Mouse (Mus musculus) limb, embryonic 12.5 days (tissue): Measurements from ENCODE around the gene Dis3l. TPM values are rescaled to one million over a fixed set of nuclear protein-coding genes. Genes with fewer than 3 reads are reported as not detected.

Experiments
- ATAC-seq: fragments of 200-750 bp; cut with Nextera tagmentation; 2 replicates; pipeline ENCODE4 v1.8.0; 2017; ENCODE audit warnings: low read depth, moderate TSS enrichment; ENCODE audit not compliant: insufficient number of reproducible peaks, insufficient read depth, low FRiP score, low TSS enrichment
- H3K27ac ChIP-seq: fragments of 300-500 bp; sonication (generic); 2 replicates; pipeline ENCODE4 v1.5.1; 2016; ENCODE audit warnings: mild to moderate bottlenecking, moderate library complexity
- H3K27me3 ChIP-seq: fragments of 300-500 bp; sonication (generic); 2 replicates; pipeline ENCODE4 v1.6.1; 2016; ENCODE audit warnings: mild to moderate bottlenecking, moderate library complexity
- H3K36me3 ChIP-seq: fragments of 300-500 bp; sonication (generic); 2 replicates; pipeline ENCODE4 v1.6.1; 2016; ENCODE audit warnings: mild to moderate bottlenecking, moderate library complexity
- H3K4me1 ChIP-seq: fragments of 300-500 bp; sonication (generic); replicated peaks from 2 replicates; pipeline ENCODE4 v1.6.1; 2016
- H3K4me2 ChIP-seq: fragments of 300-500 bp; sonication (generic); 2 replicates; pipeline ENCODE4 v1.6.1; 2016; ENCODE audit warnings: mild to moderate bottlenecking, moderate library complexity
- H3K4me3 ChIP-seq: fragments of 300-500 bp; sonication (generic); replicated peaks from 2 replicates; pipeline ENCODE4 v1.5.1; 2016; ENCODE audit warnings: mild to moderate bottlenecking
- H3K9ac ChIP-seq: fragments of 300-500 bp; sonication (generic); replicated peaks from 2 replicates; pipeline ENCODE4 v1.6.1; 2016; ENCODE audit warnings: mild to moderate bottlenecking, moderate library complexity
- H3K9me3 ChIP-seq: fragments of 300-500 bp; sonication (generic); 2 replicates; pipeline ENCODE4 v1.6.1; 2016; ENCODE audit warnings: mild to moderate bottlenecking, moderate library complexity
- WGBS: fragments of 180-500 bp; shearing (Covaris S2); methylation state at CpG from one replicate; pipeline ENCODE4 v1.1.7; 2016; 5-methylcytosine and 5-hydroxymethylcytosine counted together
- polyA plus RNA-seq: library from polyadenylated mRNA; unstranded; fragments of >200 nt; fragmentation: Nextera tagmentation; extraction: Ambion mirVana; gene quantifications from 2 replicates; pipeline ENCODE4 v1.2.1, GENCODE M21; 2016

The Dis3l gene
- 22.3 and 22.5 TPM in 2 replicates for polyA plus RNA-seq

- Histone ChIP-seq H3K4me3 (peak within 1 kb of the TSS; percentile 74), H3K9ac (peak within 1 kb of the TSS; percentile 99), H3K4me1 (peaks cover 19% of the 10 kb centered on the region), H3K4me2 (peak within 1 kb of the TSS; percentile 71), H3K36me3 (peaks cover 8% of the 10 kb centered on the region), H3K9me3 (no peaks in the 10 kb centered on the region), H3K27ac (peak within 1 kb of the TSS; percentile 100), H3K27me3 (no peaks in the 10 kb centered on the region)
- no peak for ATAC-seq
- WGBS: 14% methylated on average over 16 of the region's 16 CpGs
Measured at GRCm38 (mm10) chr9:64341254-64341566, at the start of gene Dis3l. TSS of gene Dis3l (minus strand) at chr9:64341288.

- H3K27me3 ChIP-seq: peaks cover 66% of the 10 kb centered on the region
- no peak for ATAC-seq
- H3K4me2 ChIP-seq: no peak overlapping the region
- H3K27ac ChIP-seq: no peak overlapping the region
- H3K36me3 ChIP-seq: no peaks in the 10 kb centered on the region
- no peaks in the 10 kb centered on the region for H3K9me3 ChIP-seq
- H3K4me1 ChIP-seq: peaks cover 27% of the 10 kb centered on the region
- WGBS: 62% methylated on average over 7 of the region's 7 CpGs
- no peak overlapping the region for H3K4me3 ChIP-seq
- H3K9ac ChIP-seq: no peak overlapping the region
Measured at GRCm38 (mm10) chr9:64389576-64390292, 48.6 kb upstream of the Dis3l start.

GRCm38 (mm10) chr9:64386466-64387211 is 45.6 kb upstream of the Dis3l start:
- peaks cover 86% of the 10 kb centered on the region for H3K27me3 ChIP-seq
- peak overlapping the region; percentile 60 for H3K4me3 ChIP-seq
- H3K9me3 ChIP-seq: no peaks in the 10 kb centered on the region
- peak overlapping the region; percentile 99 for H3K4me2 ChIP-seq
- H3K4me1 ChIP-seq: peaks cover 35% of the 10 kb centered on the region
- no peak overlapping the region for H3K27ac ChIP-seq
- H3K9ac ChIP-seq: no peak overlapping the region
- H3K36me3 ChIP-seq: no peaks in the 10 kb centered on the region
- WGBS: 2% methylated on average over 45 of the region's 45 CpGs
- no peak for ATAC-seq

- Histone ChIP-seq H3K4me3 (peak within 1 kb of the TSS; percentile 60), H3K36me3 (no peaks in the 10 kb centered on the region), H3K9ac (peak within 1 kb of the TSS; percentile 61), H3K27ac (no peak within 1 kb of the TSS), H3K4me2 (peak within 1 kb of the TSS; percentile 99), H3K9me3 (no peaks in the 10 kb centered on the region), H3K27me3 (peaks cover 79% of the 10 kb centered on the region), H3K4me1 (peaks cover 35% of the 10 kb centered on the region)
- WGBS: under 1% methylated on average over 93 of the region's 93 CpGs
- peak; percentile 69; the same call in 1 of the 2 replicates for ATAC-seq
Measured at GRCm38 (mm10) chr9:64385511-64386465, 44.7 kb upstream of the Dis3l start, which contains the start of gene Megf11. TSS of gene Megf11 (plus strand) at chr9:64385626.

- peaks cover 32% of the 10 kb centered on the region for H3K4me1 ChIP-seq
- 45% methylated on average over 10 of the region's 10 CpGs for WGBS
- H3K9me3 ChIP-seq: 0 out of 2 replicates have a peak, but pooled peaks cover 5% of the 10 kb centered on the region
- no peaks in the 10 kb centered on the region for H3K36me3 ChIP-seq
- no peak overlapping the region for H3K27ac ChIP-seq
- H3K9ac ChIP-seq: no peak overlapping the region
- no peak for ATAC-seq
- H3K27me3 ChIP-seq: peaks cover 59% of the 10 kb centered on the region
- H3K4me2 ChIP-seq: no peak overlapping the region
- no peak overlapping the region for H3K4me3 ChIP-seq
Measured at GRCm38 (mm10) chr9:64383021-64383788, 42.1 kb upstream of the Dis3l start.

- H3K4me3 ChIP-seq: no peak overlapping the region
- no peak overlapping the region for H3K4me2 ChIP-seq
- H3K9ac ChIP-seq: no peak overlapping the region
- no peaks in the 10 kb centered on the region for H3K4me1 ChIP-seq
- no peak for ATAC-seq
- H3K27me3 ChIP-seq: peaks cover 10% of the 10 kb centered on the region; the same call in 1 of the 2 replicates
- H3K27ac ChIP-seq: no peak overlapping the region
- 91% methylated on average over 2 of the region's 2 CpGs for WGBS
- no peaks in the 10 kb centered on the region for H3K36me3 ChIP-seq
- 0 out of 2 replicates have a peak, but pooled peaks cover 5% of the 10 kb centered on the region for H3K9me3 ChIP-seq
Measured at GRCm38 (mm10) chr9:64376380-64376779, 35.3 kb upstream of the Dis3l start.

GRCm38 (mm10) chr9:64371305-64371819 is 30.3 kb upstream of the Dis3l start:
- H3K27me3 ChIP-seq: peaks cover 14% of the 10 kb centered on the region
- no peak overlapping the region for H3K4me2 ChIP-seq
- no peak for ATAC-seq
- H3K27ac ChIP-seq: no peak overlapping the region
- H3K9ac ChIP-seq: no peak overlapping the region
- H3K4me3 ChIP-seq: no peak overlapping the region
- H3K9me3 ChIP-seq: no peaks in the 10 kb centered on the region
- 48% methylated on average over 11 of the region's 11 CpGs for WGBS
- no peaks in the 10 kb centered on the region for H3K36me3 ChIP-seq
- H3K4me1 ChIP-seq: peaks cover 8% of the 10 kb centered on the region

- Histone ChIP-seq H3K36me3 (no peaks in the 10 kb centered on the region), H3K4me3 (no peak overlapping the region), H3K27me3 (peaks cover 14% of the 10 kb centered on the region), H3K9me3 (no peaks in the 10 kb centered on the region), H3K27ac (no peak overlapping the region), H3K9ac (no peak overlapping the region), H3K4me2 (no peak overlapping the region), H3K4me1 (peaks cover 8% of the 10 kb centered on the region)
- no peak for ATAC-seq
- 67% methylated on average over 7 of the region's 7 CpGs for WGBS
Measured at GRCm38 (mm10) chr9:64369871-64370270, 28.8 kb upstream of the Dis3l start.

- 83% methylated on average over 9 of the region's 9 CpGs for WGBS
Measured at GRCm38 (mm10) chr9:64361231-64361950, 20.3 kb upstream of the Dis3l start.

GRCm38 (mm10) chr9:64355627-64356026 is 14.5 kb upstream of the Dis3l start:
- no peak overlapping the region for H3K27ac ChIP-seq
- WGBS: 88% methylated on average over 7 of the region's 7 CpGs
- H3K36me3 ChIP-seq: no peaks in the 10 kb centered on the region
- H3K9me3 ChIP-seq: no peaks in the 10 kb centered on the region
- no peaks in the 10 kb centered on the region for H3K27me3 ChIP-seq
- no peak overlapping the region for H3K4me3 ChIP-seq
- no peak overlapping the region for H3K9ac ChIP-seq
- no peak for ATAC-seq
- no peaks in the 10 kb centered on the region for H3K4me1 ChIP-seq
- no peak overlapping the region for H3K4me2 ChIP-seq

More at GRCm38 (mm10) chr9:64361231-64361950, 20.3 kb upstream of the Dis3l start:
- no peak overlapping the region for H3K9ac ChIP-seq
- no peak for ATAC-seq
- H3K4me3 ChIP-seq: no peak overlapping the region
- no peaks in the 10 kb centered on the region for H3K27me3 ChIP-seq
- no peaks in the 10 kb centered on the region for H3K9me3 ChIP-seq
- H3K4me1 ChIP-seq: no peaks in the 10 kb centered on the region
- no peaks in the 10 kb centered on the region for H3K36me3 ChIP-seq
- H3K27ac ChIP-seq: no peak overlapping the region
- no peak overlapping the region for H3K4me2 ChIP-seq
